Mouse (Mus musculus): ENCODE results near the gene Ric1.

DNA sequence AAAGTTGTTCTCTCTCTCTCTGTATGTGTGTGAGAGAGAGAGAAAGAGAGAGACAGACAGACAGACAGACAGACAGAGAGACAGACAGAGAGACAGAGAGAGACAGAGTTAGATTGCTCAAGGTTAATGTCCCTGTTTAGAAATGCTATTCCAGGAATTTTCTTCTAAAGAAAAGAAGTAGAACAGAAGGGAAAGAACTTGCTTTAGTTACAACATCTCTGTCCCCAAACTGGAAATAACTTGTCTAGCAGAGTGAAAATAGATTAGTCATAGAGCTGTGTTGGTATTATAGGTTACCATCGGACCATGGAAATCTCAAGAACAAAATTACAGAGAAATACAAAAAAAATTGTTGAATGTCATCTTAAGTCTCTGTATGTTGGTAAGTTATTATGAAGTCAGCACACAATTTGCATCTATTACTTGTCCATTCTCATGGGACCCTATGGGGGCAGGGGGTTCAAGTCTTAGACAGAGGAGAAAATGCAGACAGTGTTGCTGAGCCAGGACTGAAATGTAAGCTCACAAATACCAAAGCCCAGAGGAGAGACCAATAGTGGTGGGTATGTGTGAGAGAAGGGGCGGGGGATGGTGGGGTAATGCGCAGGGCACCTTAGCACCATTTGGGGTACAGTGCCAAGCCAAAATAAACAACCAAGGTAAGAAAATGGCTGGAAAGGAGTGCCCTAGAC, 36.7 kb upstream of the Ric1 start:
- TF ChIP-seq GATA1 (IDR thresholded peaks at IDR 0.05; ENCODE audit: borderline replicate concordance, low read length), result no peak
- no peak for TF ChIP-seq FLI1 (IDR thresholded peaks at IDR 0.05; ENCODE audit: low read length)
